Mouse (Mus musculus) adrenal gland, adult (tissue): ENCODE measurements around the gene Mindy4.

ENCODE experiments used
- DNase-seq, 2 experiments: peaks; one replicate each; pipeline ENCODE4 v3.0.0; 2022 to 2023; ENCODE audit warnings: low spot score in 1 of 2; ENCODE audit not compliant: inconsistent age in 2 of 2

The Mindy4 gene

GRCm38 (mm10) chr6:55337242-55337641 lies 134.1 kb downstream of the Mindy4 start:
- DNase-seq: no peak

- no peak for DNase-seq
Measured at GRCm38 (mm10) chr6:55338077-55338476, 134.9 kb downstream of the Mindy4 start.

GRCm38 (mm10) chr6:55338934-55339825 lies 136.0 kb downstream of the Mindy4 start:
- no peak for DNase-seq

- DNase-seq: no peak
Measured at GRCm38 (mm10) chr6:55341688-55342087, 138.5 kb downstream of the Mindy4 start.

- DNase-seq: no peak
Measured at GRCm38 (mm10) chr6:55342328-55342727, 139.1 kb downstream of the Mindy4 start.

GRCm38 (mm10) chr6:55343446-55343845 lies 140.3 kb downstream of the Mindy4 start:
- no peak for DNase-seq

GRCm38 (mm10) chr6:55344291-55345016 lies 141.3 kb downstream of the Mindy4 start:
- DNase-seq: no peak

GRCm38 (mm10) chr6:55345264-55345663 lies 142.1 kb downstream of the Mindy4 start:
- no peak for DNase-seq

GRCm38 (mm10) chr6:55346491-55346890 lies 143.3 kb downstream of the Mindy4 start:
- no peak for DNase-seq

- DNase-seq: no peak
Measured at GRCm38 (mm10) chr6:55347711-55348571, 144.8 kb downstream of the Mindy4 start.

- DNase-seq: no peak
Measured at GRCm38 (mm10) chr6:55349231-55349630, 146.0 kb downstream of the Mindy4 start.

- DNase-seq: no peak
Measured at GRCm38 (mm10) chr6:55350383-55350952, 147.3 kb downstream of the Mindy4 start.

- no peak for DNase-seq
Measured at GRCm38 (mm10) chr6:55351712-55352111, 148.5 kb downstream of the Mindy4 start.

- DNase-seq: no peak
Measured at GRCm38 (mm10) chr6:55353711-55354445, 150.7 kb downstream of the Mindy4 start.

GRCm38 (mm10) chr6:55354456-55355117 lies 151.4 kb downstream of the Mindy4 start:
- no peak for DNase-seq

GRCm38 (mm10) chr6:55355575-55355974 lies 152.4 kb downstream of the Mindy4 start:
- no peak for DNase-seq

GRCm38 (mm10) chr6:55356017-55356703 lies 153.0 kb downstream of the Mindy4 start:
- DNase-seq: no peak

- DNase-seq: no peak
Measured at GRCm38 (mm10) chr6:55356976-55357635, 153.9 kb downstream of the Mindy4 start.

- DNase-seq: no peak
Measured at GRCm38 (mm10) chr6:55357636-55358031, 154.5 kb downstream of the Mindy4 start.
